Comparison of ENCODE assay signal across 21 mouse cellular contexts in the genomic region with DNA sequence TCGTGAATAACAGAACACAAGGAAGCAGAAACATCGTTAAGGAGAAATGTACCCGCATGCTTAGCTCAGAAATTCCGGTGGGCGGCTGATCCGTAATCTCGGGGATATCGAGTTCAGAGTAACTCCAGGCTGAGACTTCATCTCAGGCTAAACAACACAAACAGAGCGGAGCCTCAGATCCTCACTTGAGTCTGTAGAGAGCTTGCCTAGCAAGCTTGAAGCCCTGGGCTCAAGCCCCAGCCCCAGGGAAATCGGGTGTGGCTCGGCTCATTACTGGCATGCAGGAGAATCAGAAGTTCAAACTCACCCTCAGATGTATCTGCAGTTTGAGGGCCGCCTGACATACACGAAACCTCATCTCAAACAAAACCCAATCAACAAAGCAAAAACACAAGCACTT. TPM values are rescaled to one million over a fixed set of nuclear protein-coding genes. Genes with fewer than 3 reads are reported as not detected.
A peak's percentile ranks its signal among the peaks of the same experiment; 100 is the strongest.
DNase-seq lines count a peak whose midpoint lies in the region; ATAC-seq and TF ChIP-seq lines count a peak whose summit lies in the region.
"Had no signal": no experiment of that assay in that cellular context is flagged by ENCODE, and none has a peak within 500 bp of the region (broad histone marks: within the 10 kb centered on the region; RNA-seq: fewer than 3 reads in every experiment).

No protein-coding gene starts in this region.

- H3K9me3 ChIP-seq in heart, embryonic 10.5 days = no peaks in the 10 kb centered on the region
- no peaks in the 10 kb centered on the region for H3K9me3 ChIP-seq in heart, embryonic 12.5 days (replicated peaks)
- H3K9me3 ChIP-seq in E14TG2a.4 (ENCODE audit: low read length) = no peaks in the 10 kb centered on the region
- H3K9me3 ChIP-seq in forebrain, postnatal 0 days (ENCODE audit: low read length) = no peaks in the 10 kb centered on the region
- H3K9me3 ChIP-seq: embryonic facial prominence, embryonic 10.5 days; heart, embryonic 15.5 days; hindbrain, embryonic 15.5 days; limb, embryonic 12.5 days; midbrain, embryonic 12.5 days had no signal

- 75% methylated on average over 13 of the region's 13 CpGs for WGBS in heart, embryonic 10.5 days
- 74% methylated on average over 13 of the region's 13 CpGs for WGBS in heart, embryonic 12.5 days
- WGBS in small intestine, adult 2 months = 85% methylated on average over 13 of the region's 13 CpGs
- WGBS in forebrain, postnatal 0 days = 83% methylated on average over 13 of the region's 13 CpGs

- no peak overlapping the region for H3K4me2 ChIP-seq in heart, embryonic 12.5 days
- H3K4me2 ChIP-seq in forebrain, postnatal 0 days (ENCODE audit: low read depth) = no peak overlapping the region
- H3K4me2 ChIP-seq: hindbrain, embryonic 15.5 days; limb, embryonic 12.5 days; midbrain, embryonic 12.5 days had no signal

- no peaks in the 10 kb centered on the region for H3K27me3 ChIP-seq in heart, embryonic 10.5 days (ENCODE audit: insufficient read depth, poor library complexity, severe bottlenecking)
- no peaks in the 10 kb centered on the region for H3K27me3 ChIP-seq in heart, embryonic 12.5 days (replicated peaks)
- no peaks in the 10 kb centered on the region for H3K27me3 ChIP-seq in E14TG2a.4 (ENCODE audit: insufficient read depth, low read length)
- H3K27me3 ChIP-seq in small intestine, adult 2 months (ENCODE audit: control insufficient read depth, insufficient read depth, low read length) = no peaks in the 10 kb centered on the region
- no peaks in the 10 kb centered on the region for H3K27me3 ChIP-seq in forebrain, postnatal 0 days (ENCODE audit: insufficient read depth, low read length)
- H3K27me3 ChIP-seq: heart, embryonic 15.5 days; hindbrain, embryonic 15.5 days; limb, embryonic 12.5 days; midbrain, embryonic 12.5 days had no signal

- H3K27ac ChIP-seq in heart, embryonic 10.5 days = peak overlapping the region; percentile 82; the same call in 1 of the 2 replicates
- H3K27ac ChIP-seq in heart, embryonic 12.5 days (ENCODE audit: poor library complexity, severe bottlenecking) = no peak overlapping the region
- H3K27ac ChIP-seq in small intestine, adult 2 months (ENCODE audit: insufficient read depth, low read depth, low read length) = peak overlapping the region; percentile 77
- no peak overlapping the region for H3K27ac ChIP-seq in forebrain, postnatal 0 days (ENCODE audit: low read depth, low read length)
- H3K27ac ChIP-seq: hindbrain, embryonic 15.5 days; limb, embryonic 12.5 days; midbrain, embryonic 12.5 days had no signal

- H3K4me3 ChIP-seq in heart, embryonic 10.5 days = no peak overlapping the region
- H3K4me3 ChIP-seq in heart, embryonic 12.5 days = no peak overlapping the region
- H3K4me3 ChIP-seq in E14TG2a.4 (replicated peaks; ENCODE audit: low read length) = peak overlapping the region; percentile 62
- H3K4me3 ChIP-seq in small intestine, adult 2 months (ENCODE audit: low read depth, low read length) = no peak overlapping the region
- H3K4me3 ChIP-seq in forebrain, postnatal 0 days (ENCODE audit: low read depth, low read length) = no peak overlapping the region
- H3K4me3 ChIP-seq: embryonic facial prominence, embryonic 10.5 days; heart, adult 2 months; heart, embryonic 15.5 days; hindbrain, embryonic 15.5 days; limb, embryonic 12.5 days; midbrain, embryonic 12.5 days had no signal

- no peak overlapping the region for H3K9ac ChIP-seq in heart, embryonic 12.5 days
- H3K9ac ChIP-seq in forebrain, postnatal 0 days = no peak overlapping the region
- H3K9ac ChIP-seq: heart, embryonic 15.5 days; hindbrain, embryonic 15.5 days; limb, embryonic 12.5 days; midbrain, embryonic 12.5 days had no signal

- no peak for TF ChIP-seq POLR2A in small intestine, adult 2 months (IDR thresholded peaks at IDR 0.05; ENCODE audit: low read depth, low read length)

- no peak for DNase-seq in heart, embryonic 10.5 days (ENCODE audit: low spot score)
- DNase-seq in ZHBTc4 (ENCODE audit: low read depth, low spot score) = peak; percentile 79
- DNase-seq in testis, postnatal 14 days (ENCODE audit: low spot score) = no peak
- DNase-seq in forebrain, postnatal 0 days = no peak
- DNase-seq: adrenal gland, postnatal 10 days; cerebellum, adult 9-11 months; gastrocnemius, postnatal 36 days; heart, adult 2 months; heart, postnatal 36 days; kidney, adult 2 months; kidney, postnatal 10 days; spleen, adult 18-20 months; thymus, postnatal 36 days had no signal

- no peaks in the 10 kb centered on the region for H3K36me3 ChIP-seq in heart, embryonic 10.5 days
- no peaks in the 10 kb centered on the region for H3K36me3 ChIP-seq in heart, embryonic 12.5 days
- H3K36me3 ChIP-seq in E14TG2a.4 (ENCODE audit: insufficient read depth, low read length) = no peaks in the 10 kb centered on the region
- no peaks in the 10 kb centered on the region for H3K36me3 ChIP-seq in small intestine, adult 2 months (ENCODE audit: control insufficient read depth, insufficient read depth, low read length)
- no peaks in the 10 kb centered on the region for H3K36me3 ChIP-seq in forebrain, postnatal 0 days (ENCODE audit: insufficient read depth)
- H3K36me3 ChIP-seq: embryonic facial prominence, embryonic 10.5 days; heart, embryonic 15.5 days; hindbrain, embryonic 15.5 days; limb, embryonic 12.5 days; midbrain, embryonic 12.5 days had no signal

- ATAC-seq in heart, embryonic 12.5 days (ENCODE audit: insufficient number of reproducible peaks, low FRiP score) = no peak
- no peak for ATAC-seq in forebrain, postnatal 0 days

- TF ChIP-seq CTCF in E14TG2a.4 (conservative IDR thresholded peaks at IDR 0.05; ENCODE audit: low read length) = no peak
- TF ChIP-seq CTCF in small intestine, adult 2 months (IDR thresholded peaks at IDR 0.05; ENCODE audit: extremely low read depth, insufficient read length, insufficient replicate concordance, low read depth, low read length) = no peak
- TF ChIP-seq CTCF in forebrain, postnatal 0 days (IDR thresholded peaks at IDR 0.05; ENCODE audit: low read depth) = no peak

- peaks cover 42% of the 10 kb centered on the region for H3K4me1 ChIP-seq in heart, embryonic 10.5 days
- peaks cover 28% of the 10 kb centered on the region for H3K4me1 ChIP-seq in heart, embryonic 12.5 days (replicated peaks)
- peaks cover 84% of the 10 kb centered on the region for H3K4me1 ChIP-seq in E14TG2a.4 (replicated peaks; ENCODE audit: low read depth, low read length)
- H3K4me1 ChIP-seq in small intestine, adult 2 months (ENCODE audit: control insufficient read depth, insufficient read depth, insufficient read length, low read length) = peaks cover 20% of the 10 kb centered on the region
- H3K4me1 ChIP-seq in forebrain, postnatal 0 days (ENCODE audit: insufficient read depth) = no peaks in the 10 kb centered on the region

RNA-seq across cellular contexts. Expression of a gene that starts 22.5 kb away (rescaled TPM):
- polyA plus RNA-seq in heart, embryonic 10.5 days (2016; fragmentation: Nextera tagmentation; extraction: Ambion mirVana) = 14.8 and 15.8 TPM in 2 replicates
- polyA plus RNA-seq in heart, embryonic 12.5 days (2016; fragmentation: Nextera tagmentation; extraction: Ambion mirVana) = 16.4 and 17.4 TPM in 2 replicates
- polyA plus RNA-seq in small intestine, adult 2 months (2012; rRNA removed) = 13.0 and 20.1 TPM in 2 replicates
- total RNA-seq in forebrain, postnatal 0 days (2014; rRNA removed) = 19.8 and 24.1 TPM in 2 replicates
- polyA plus RNA-seq in forebrain, postnatal 0 days (2015; fragmentation: Nextera tagmentation; extraction: Ambion mirVana) = 6.6 and 9.8 TPM in 2 replicates

Comparison
In these comparisons a context has a peak if more than half of its experiments do, and no peak if none do; other contexts are left out.
1. H3K27ac ChIP-seq: peak in heart, embryonic 10.5 days (single experiment) and small intestine, adult 2 months (single experiment); none in heart, embryonic 12.5 days (single experiment) and forebrain, postnatal 0 days (single experiment).